Mouse (Mus musculus): ENCODE data around the gene Ppp1r14a. TPM values are rescaled to one million over a fixed set of nuclear protein-coding genes. Genes with fewer than 3 reads are reported as not detected.

Ppp1r14a gene
- polyA plus RNA-seq, 1 experiment from 2014 or later: 162 TPM

DNA sequence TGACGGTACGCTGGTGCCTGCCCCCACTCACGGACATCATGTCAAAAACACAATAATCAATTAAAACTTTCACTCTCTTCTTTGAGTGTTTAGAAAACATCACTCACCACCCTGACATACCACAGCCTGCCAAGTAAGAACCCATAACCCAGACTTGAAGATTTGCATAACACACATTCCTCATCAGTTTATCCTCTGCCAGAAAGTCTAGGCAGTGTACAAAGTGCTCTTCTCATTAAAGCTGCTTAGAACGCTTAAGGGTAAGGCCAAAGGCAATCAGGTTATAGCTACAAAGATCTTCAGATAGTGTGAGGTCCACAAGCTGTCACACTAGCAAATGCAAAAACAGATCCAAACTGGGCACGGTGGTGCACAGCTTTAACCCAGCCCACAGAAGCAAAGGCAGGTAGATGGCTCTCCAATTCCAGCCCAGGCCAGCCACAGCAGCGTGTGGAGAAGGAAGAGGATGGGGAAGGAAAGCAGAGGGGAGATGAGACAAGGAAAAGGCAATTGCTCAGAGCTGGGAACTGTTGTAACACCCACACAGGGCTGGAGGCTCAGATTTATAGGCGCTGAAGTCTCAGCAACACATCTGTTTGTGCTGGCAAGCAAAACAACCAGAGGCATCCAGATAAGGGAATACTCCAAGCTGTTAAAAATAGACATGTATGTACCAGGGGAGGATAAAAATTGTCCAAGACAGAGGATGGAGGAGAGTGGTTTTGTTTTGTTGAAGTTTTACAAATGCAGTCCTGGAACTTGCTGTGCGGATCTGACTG lies 17.2 kb upstream of the Ppp1r14a start:
- no peaks in the 10 kb centered on the region for H3K9me3 ChIP-seq (ENCODE audit: control insufficient read depth, low read length)
- no peaks in the 10 kb centered on the region for H3K27me3 ChIP-seq (ENCODE audit: control insufficient read depth, insufficient read depth, low read depth, low read length)
- ATAC-seq (ENCODE audit: low read depth): peak; percentile 78
- peak overlapping the region; percentile 77 for H3K27ac ChIP-seq (ENCODE audit: low read length)
- H3K9ac ChIP-seq (ENCODE audit: low read length): no peak overlapping the region
- no peaks in the 10 kb centered on the region for H3K36me3 ChIP-seq (ENCODE audit: control insufficient read depth, insufficient read depth, low read length)
- no peak overlapping the region for H3K4me2 ChIP-seq (ENCODE audit: low read depth, low read length)
- H3K4me1 ChIP-seq (replicated peaks; ENCODE audit: control insufficient read depth, insufficient read depth, low read length): peaks cover 19% of the 10 kb centered on the region
- 41% methylated on average over 8 of the region's 8 CpGs for WGBS
- H3K4me3 ChIP-seq (ENCODE audit: low read length): no peak overlapping the region

DNA sequence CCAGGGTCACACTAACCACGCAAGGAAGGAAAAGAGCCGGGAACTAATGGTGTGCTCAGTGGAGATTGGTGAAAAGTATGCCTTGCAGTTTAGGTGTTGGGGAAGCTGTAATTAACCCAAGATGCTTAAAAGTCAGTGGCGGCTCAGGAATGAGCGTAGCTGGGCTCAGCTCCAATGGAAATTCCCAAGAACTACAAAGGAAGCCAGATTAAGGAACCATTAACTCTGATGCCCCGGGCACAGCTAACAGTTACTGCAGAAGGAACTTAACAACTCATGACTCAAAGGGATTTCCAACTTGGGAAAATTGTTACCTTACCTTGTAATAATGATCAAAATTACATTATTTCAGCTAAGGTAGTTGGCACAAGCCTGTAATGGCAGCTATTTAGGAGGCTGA lies 12.4 kb upstream of the Ppp1r14a start:
- H3K27me3 ChIP-seq (ENCODE audit: control insufficient read depth, insufficient read depth, low read depth, low read length): peaks cover 6% of the 10 kb centered on the region
- WGBS: 68% methylated on average over 5 of the region's 5 CpGs
- no peak overlapping the region for H3K4me3 ChIP-seq (ENCODE audit: low read length)
- no peak overlapping the region for H3K9ac ChIP-seq (ENCODE audit: low read length)
- no peaks in the 10 kb centered on the region for H3K36me3 ChIP-seq (ENCODE audit: control insufficient read depth, insufficient read depth, low read length)
- no peak for ATAC-seq (ENCODE audit: low read depth)
- no peak overlapping the region for H3K27ac ChIP-seq (ENCODE audit: low read length)
- peaks cover 9% of the 10 kb centered on the region for H3K4me1 ChIP-seq (replicated peaks; ENCODE audit: control insufficient read depth, insufficient read depth, low read length)
- no peak overlapping the region for H3K4me2 ChIP-seq (ENCODE audit: low read depth, low read length)
- H3K9me3 ChIP-seq (ENCODE audit: control insufficient read depth, low read length): no peaks in the 10 kb centered on the region

DNA sequence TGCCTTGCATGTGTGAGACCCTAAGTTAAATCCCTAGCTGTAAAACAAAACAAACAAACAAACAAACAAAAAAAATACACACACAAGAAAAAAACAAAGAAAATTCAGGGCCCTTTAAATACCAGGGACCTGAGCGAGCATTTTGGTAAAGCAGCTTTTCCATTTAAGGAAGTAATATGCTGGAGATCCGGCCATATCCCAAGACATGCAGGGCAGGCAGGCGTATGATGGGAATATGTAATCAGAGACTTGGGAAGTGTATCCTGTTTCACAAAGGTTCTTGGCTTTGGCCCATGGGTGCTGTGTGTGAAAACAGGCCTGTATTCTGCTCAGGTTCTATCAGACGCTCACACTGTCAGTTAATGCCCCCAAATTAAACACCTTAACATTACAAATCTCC lies 11.6 kb upstream of the Ppp1r14a start:
- H3K4me1 ChIP-seq (replicated peaks; ENCODE audit: control insufficient read depth, insufficient read depth, low read length): peaks cover 13% of the 10 kb centered on the region
- no peak overlapping the region for H3K4me2 ChIP-seq (ENCODE audit: low read depth, low read length)
- 70% methylated on average over 4 of the region's 4 CpGs for WGBS
- no peak for ATAC-seq (ENCODE audit: low read depth)
- no peak overlapping the region for H3K27ac ChIP-seq (ENCODE audit: low read length)
- no peak overlapping the region for H3K9ac ChIP-seq (ENCODE audit: low read length)
- no peaks in the 10 kb centered on the region for H3K9me3 ChIP-seq (ENCODE audit: control insufficient read depth, low read length)
- H3K27me3 ChIP-seq (ENCODE audit: control insufficient read depth, insufficient read depth, low read depth, low read length): peaks cover 11% of the 10 kb centered on the region
- no peak overlapping the region for H3K4me3 ChIP-seq (ENCODE audit: low read length)
- H3K36me3 ChIP-seq (ENCODE audit: control insufficient read depth, insufficient read depth, low read length): no peaks in the 10 kb centered on the region

DNA sequence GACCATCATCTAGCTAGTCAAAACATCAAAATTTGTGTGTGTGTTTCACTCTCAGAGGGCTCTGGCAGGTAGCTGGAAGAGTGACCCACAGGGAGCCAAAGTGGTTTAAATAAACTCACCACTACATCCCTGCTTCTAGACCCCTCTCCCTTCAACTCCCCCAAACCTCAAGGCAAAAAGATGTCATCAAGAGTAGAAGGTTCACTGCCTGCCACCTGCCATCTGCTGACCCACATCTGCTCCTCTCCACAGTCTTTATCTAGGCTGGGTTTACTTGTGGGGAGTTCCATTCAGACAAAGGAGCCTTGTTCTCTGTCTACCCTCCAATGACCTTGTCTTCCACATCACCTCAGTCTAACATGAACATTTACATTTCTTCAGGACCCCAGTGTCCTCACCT lies 9.8 kb upstream of the Ppp1r14a start:
- H3K4me1 ChIP-seq (replicated peaks; ENCODE audit: control insufficient read depth, insufficient read depth, low read length): peaks cover 11% of the 10 kb centered on the region
- H3K27ac ChIP-seq (ENCODE audit: low read length): no peak overlapping the region
- H3K4me3 ChIP-seq (ENCODE audit: low read length): peak overlapping the region; percentile 68; the same call in 1 of the 2 replicates
- no peak overlapping the region for H3K9ac ChIP-seq (ENCODE audit: low read length)
- H3K9me3 ChIP-seq (ENCODE audit: control insufficient read depth, low read length): no peaks in the 10 kb centered on the region
- peaks cover 11% of the 10 kb centered on the region for H3K27me3 ChIP-seq (ENCODE audit: control insufficient read depth, insufficient read depth, low read depth, low read length)
- no peak for ATAC-seq (ENCODE audit: low read depth)
- H3K36me3 ChIP-seq (ENCODE audit: control insufficient read depth, insufficient read depth, low read length): no peaks in the 10 kb centered on the region
- peak overlapping the region; percentile 83 for H3K4me2 ChIP-seq (ENCODE audit: low read depth, low read length)

DNA sequence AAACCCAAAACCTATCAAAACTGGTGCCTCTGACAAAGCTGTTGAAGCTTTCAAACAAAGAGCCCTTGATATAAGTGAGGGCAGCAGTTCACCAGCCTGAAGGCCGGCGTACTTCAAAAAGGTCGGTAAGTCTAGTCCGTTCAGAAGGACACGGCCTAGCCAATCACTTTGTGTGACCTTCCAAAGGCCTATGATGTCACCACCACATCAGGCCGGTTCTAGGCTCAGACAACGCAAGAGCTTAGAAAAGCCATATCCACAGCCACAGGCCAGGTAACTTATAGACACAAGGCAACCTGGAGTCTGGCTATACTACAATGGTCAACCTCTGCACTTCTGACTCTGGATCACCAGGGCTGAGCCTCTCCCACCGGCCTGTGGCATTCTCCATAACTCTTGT lies 9.2 kb upstream of the Ppp1r14a start:
- Histone ChIP-seq H3K27ac (ENCODE audit: low read length) (no peak overlapping the region), H3K27me3 (ENCODE audit: control insufficient read depth, insufficient read depth, low read depth, low read length) (peaks cover 11% of the 10 kb centered on the region), H3K9ac (ENCODE audit: low read length) (peak overlapping the region; percentile 26; the same call in 1 of the 2 replicates), H3K36me3 (ENCODE audit: control insufficient read depth, insufficient read depth, low read length) (no peaks in the 10 kb centered on the region), H3K4me2 (ENCODE audit: low read depth, low read length) (peak overlapping the region; percentile 83), H3K4me1 (replicated peaks; ENCODE audit: control insufficient read depth, insufficient read depth, low read length) (peaks cover 11% of the 10 kb centered on the region), H3K4me3 (ENCODE audit: low read length) (peak overlapping the region; percentile 68), H3K9me3 (ENCODE audit: control insufficient read depth, low read length) (no peaks in the 10 kb centered on the region)
- 54% methylated on average over 8 of the region's 8 CpGs for WGBS
- no peak for ATAC-seq (ENCODE audit: low read depth)

DNA sequence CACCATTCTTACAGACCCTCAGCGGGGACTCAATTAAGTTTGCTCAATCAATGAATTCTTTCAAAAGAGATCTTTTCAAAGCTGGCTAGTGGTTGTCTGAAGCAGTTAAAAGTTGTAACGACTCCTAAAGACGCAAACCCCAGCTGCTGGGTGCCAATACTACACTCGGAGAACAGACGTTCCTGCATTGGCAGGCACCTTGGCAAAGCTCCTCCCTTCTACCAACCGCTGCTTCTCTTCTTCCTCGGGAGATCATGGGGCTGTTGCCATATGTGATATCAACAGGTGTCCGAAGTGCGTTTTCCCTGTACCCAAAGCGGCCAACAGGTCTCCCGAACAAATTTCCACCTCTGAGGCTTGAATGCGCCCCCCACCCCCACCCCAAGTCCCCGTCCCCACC lies 8.3 kb upstream of the Ppp1r14a start:
- 11% methylated on average over 13 of the region's 13 CpGs for WGBS
- Histone ChIP-seq H3K4me1 (replicated peaks; ENCODE audit: control insufficient read depth, insufficient read depth, low read length) (peaks cover 11% of the 10 kb centered on the region), H3K9ac (ENCODE audit: low read length) (peak overlapping the region; percentile 82), H3K9me3 (ENCODE audit: control insufficient read depth, low read length) (no peaks in the 10 kb centered on the region), H3K27me3 (ENCODE audit: control insufficient read depth, insufficient read depth, low read depth, low read length) (peaks cover 11% of the 10 kb centered on the region), H3K27ac (ENCODE audit: low read length) (no peak overlapping the region; the same call in 1 of the 2 replicates), H3K4me3 (ENCODE audit: low read length) (peak overlapping the region; percentile 68), H3K36me3 (ENCODE audit: control insufficient read depth, insufficient read depth, low read length) (no peaks in the 10 kb centered on the region), H3K4me2 (ENCODE audit: low read depth, low read length) (peak overlapping the region; percentile 83)
- ATAC-seq (ENCODE audit: low read depth): no peak

DNA sequence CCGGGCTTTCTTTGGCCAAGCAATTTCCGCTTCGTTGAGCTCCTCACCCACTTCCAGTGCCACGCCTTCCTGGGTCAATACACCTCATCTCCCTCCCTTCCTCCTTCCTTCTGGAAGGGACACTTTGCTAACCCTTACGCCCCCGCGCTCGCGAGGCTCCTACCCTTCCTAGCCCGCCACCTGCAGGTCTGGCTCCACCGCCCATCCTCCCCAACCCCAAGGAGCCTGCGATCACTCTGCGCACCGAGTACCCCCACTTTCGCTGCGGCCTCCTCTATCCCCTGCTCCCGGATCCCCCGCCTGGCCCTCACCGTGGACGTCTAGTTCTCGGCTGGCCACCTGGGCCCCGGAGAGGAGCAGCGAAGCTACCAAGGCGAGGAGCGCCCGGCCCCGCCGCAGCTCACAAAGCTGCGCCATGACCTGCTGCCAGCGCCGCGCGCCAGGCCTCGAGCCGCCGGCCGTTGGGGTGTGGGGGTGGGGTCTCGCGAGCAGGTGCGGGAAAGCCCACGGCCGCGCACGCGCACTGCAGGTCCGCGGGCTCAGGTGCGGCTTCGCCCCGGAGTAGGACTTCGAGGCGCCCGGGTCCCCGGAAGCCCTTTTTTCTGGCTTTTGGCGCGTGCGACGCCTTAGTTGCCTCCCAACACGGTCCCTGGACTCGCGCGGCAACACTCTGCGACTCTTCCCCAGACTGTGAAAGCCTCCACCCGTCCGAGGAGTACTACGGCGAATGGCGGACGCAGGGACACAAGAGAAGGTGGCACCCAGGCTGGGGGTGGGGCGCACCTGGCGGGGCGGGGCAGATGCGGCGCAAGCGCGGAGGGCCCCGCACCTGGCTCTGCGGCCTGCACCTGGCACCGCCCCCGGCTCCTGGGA lies 7.7 kb upstream of the Ppp1r14a start, which contains the start of gene Spint2:
Spint2 (minus strand) TSS at position 712 of the 873 bp plus-strand sequence.
- peak within 1 kb of the TSS; percentile 91 for H3K27ac ChIP-seq (ENCODE audit: low read length)
- peaks cover 11% of the 10 kb centered on the region for H3K27me3 ChIP-seq (ENCODE audit: control insufficient read depth, insufficient read depth, low read depth, low read length)
- no peaks in the 10 kb centered on the region for H3K9me3 ChIP-seq (ENCODE audit: control insufficient read depth, low read length)
- peak within 1 kb of the TSS; percentile 68 for H3K4me3 ChIP-seq (ENCODE audit: low read length)
- peak within 1 kb of the TSS; percentile 83 for H3K4me2 ChIP-seq (ENCODE audit: low read depth, low read length)
- no peaks in the 10 kb centered on the region for H3K36me3 ChIP-seq (ENCODE audit: control insufficient read depth, insufficient read depth, low read length)
- peak; percentile 92 for ATAC-seq (ENCODE audit: low read depth)
- peaks cover 11% of the 10 kb centered on the region for H3K4me1 ChIP-seq (replicated peaks; ENCODE audit: control insufficient read depth, insufficient read depth, low read length)
- under 1% methylated on average over 75 of the region's 80 CpGs for WGBS
- peak within 1 kb of the TSS; percentile 82 for H3K9ac ChIP-seq (ENCODE audit: low read length)

DNA sequence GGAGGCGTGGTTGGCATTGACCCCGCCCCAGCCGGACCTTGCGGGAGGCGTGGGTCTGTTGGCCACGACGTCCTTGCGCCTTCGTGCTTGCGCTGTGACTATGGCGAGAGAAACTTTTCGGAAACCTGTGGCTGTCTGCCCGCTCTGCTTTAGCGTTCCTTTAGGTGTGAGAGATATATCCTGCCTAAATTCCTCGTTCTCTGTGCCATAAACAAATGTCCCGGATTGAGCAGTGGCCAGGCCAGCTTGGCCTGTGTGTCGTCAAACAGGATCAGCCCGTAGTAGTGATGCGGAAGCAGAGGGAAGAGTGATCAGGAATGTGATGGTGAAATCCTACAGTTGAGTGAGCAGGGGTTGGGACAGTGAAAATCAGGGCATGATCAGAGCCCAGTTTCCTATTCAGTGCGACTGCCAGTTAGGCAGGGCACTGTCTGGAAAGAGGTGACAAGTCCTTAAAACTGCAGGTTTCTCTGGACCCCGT lies 7.0 kb upstream of the Ppp1r14a start:
- Histone ChIP-seq H3K36me3 (ENCODE audit: control insufficient read depth, insufficient read depth, low read length) (no peaks in the 10 kb centered on the region), H3K4me1 (replicated peaks; ENCODE audit: control insufficient read depth, insufficient read depth, low read length) (peaks cover 9% of the 10 kb centered on the region), H3K4me2 (ENCODE audit: low read depth, low read length) (peak overlapping the region; percentile 83), H3K27me3 (ENCODE audit: control insufficient read depth, insufficient read depth, low read depth, low read length) (peaks cover 11% of the 10 kb centered on the region), H3K9ac (ENCODE audit: low read length) (peak overlapping the region; percentile 82), H3K4me3 (ENCODE audit: low read length) (peak overlapping the region; percentile 68), H3K9me3 (ENCODE audit: control insufficient read depth, low read length) (no peaks in the 10 kb centered on the region), H3K27ac (ENCODE audit: low read length) (no peak overlapping the region)
- WGBS: 5% methylated on average over 21 of the region's 21 CpGs
- ATAC-seq (ENCODE audit: low read depth): peak; percentile 52

DNA sequence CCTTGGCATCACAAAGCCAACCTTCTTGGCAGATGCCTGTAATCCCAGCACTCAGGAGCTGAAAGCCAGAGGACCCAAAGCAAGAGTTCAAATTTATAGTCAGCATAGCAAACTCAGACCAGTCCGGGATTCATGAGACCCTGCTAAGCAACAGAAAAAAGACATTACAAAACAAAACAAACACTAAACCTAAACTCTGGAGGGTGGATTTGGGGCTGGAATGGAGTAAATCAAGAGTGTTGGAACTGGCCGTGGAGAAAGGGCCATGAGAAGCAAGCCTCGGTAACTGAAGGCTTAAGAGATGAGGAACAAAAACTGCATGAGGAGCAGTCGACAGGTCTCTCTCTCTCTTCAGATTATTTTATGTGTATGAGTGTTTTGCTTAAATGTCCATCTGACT lies 5.2 kb upstream of the Ppp1r14a start:
- 80% methylated on average over 4 of the region's 4 CpGs for WGBS
- ATAC-seq (ENCODE audit: low read depth): no peak
- H3K27ac ChIP-seq (ENCODE audit: low read length): no peak overlapping the region

More for the DNA sequence above, 5.2 kb upstream of the Ppp1r14a start:
- no peaks in the 10 kb centered on the region for H3K9me3 ChIP-seq (ENCODE audit: control insufficient read depth, low read length)
- peaks cover 11% of the 10 kb centered on the region for H3K27me3 ChIP-seq (ENCODE audit: control insufficient read depth, insufficient read depth, low read depth, low read length)
- no peak overlapping the region for H3K4me2 ChIP-seq (ENCODE audit: low read depth, low read length)
- H3K4me1 ChIP-seq (replicated peaks; ENCODE audit: control insufficient read depth, insufficient read depth, low read length): peaks cover 16% of the 10 kb centered on the region
- no peak overlapping the region for H3K4me3 ChIP-seq (ENCODE audit: low read length)
- no peaks in the 10 kb centered on the region for H3K36me3 ChIP-seq (ENCODE audit: control insufficient read depth, insufficient read depth, low read length)
- no peak overlapping the region for H3K9ac ChIP-seq (ENCODE audit: low read length)

Data from lung, embryonic 16.5 days (tissue).